Mouse (Mus musculus) megakaryocyte, embryonic 14.5 days (primary cell): ENCODE measurements at regions not wholly inside any gene's neighbourhood (a gene's known extent, or its start where the extent isn't known, plus 50 kb on each side); places are given as distances from the start of the nearest gene placed in this dataset.

Source experiments
- FLI1 ChIP-seq: IDR thresholded peaks from 2 replicates; pipeline ENCODE4 v1.6.1; 2012; ENCODE audit warnings: low read length, inconsistent platforms, mixed read lengths
- GATA1 ChIP-seq: IDR thresholded peaks from 3 replicates; pipeline ENCODE4 v1.6.1; 2012; ENCODE audit warnings: mixed read lengths, low read length, inconsistent platforms, borderline replicate concordance

DNA sequence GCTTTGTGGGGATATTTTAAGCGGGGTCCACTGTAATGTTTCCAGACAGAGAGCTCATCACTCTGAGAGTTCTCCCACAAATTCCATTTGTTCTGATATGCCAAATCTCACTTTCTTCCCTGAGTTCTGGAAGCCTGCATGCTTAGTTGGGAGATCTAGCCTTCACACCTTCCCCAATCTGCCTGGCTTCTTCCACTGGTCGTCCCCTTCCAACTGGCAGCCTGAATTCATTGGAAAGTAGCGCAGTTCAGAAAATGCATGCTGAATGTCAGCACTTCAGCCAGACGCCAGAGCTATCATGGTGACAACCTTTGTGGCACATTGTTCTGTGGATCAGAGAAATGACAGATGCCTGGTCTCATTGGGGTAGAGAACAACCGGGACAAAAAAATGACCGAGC lies 667.2 kb downstream of the Pdcd6ip start:
- TF ChIP-seq GATA1 (no peak), FLI1 (no peak)
